Mouse (Mus musculus): ENCODE results near the gene C1ra.
"Not testable (repeated sequence)": the region's sequence is repeated elsewhere in the genome, so short reads cannot be mapped to it uniquely, and the experiment has no call there.

The C1ra gene

GRCm38 (mm10) chr6:124485414-124486144, 26.6 kb upstream of the C1ra start:
- DNase-seq: no peak

- no peak for DNase-seq
Observed at GRCm38 (mm10) chr6:124487509-124487908, 24.7 kb upstream of the C1ra start.

- DNase-seq: no peak
Observed at GRCm38 (mm10) chr6:124488952-124489351, 23.3 kb upstream of the C1ra start.

GRCm38 (mm10) chr6:124491427-124491826, 20.8 kb upstream of the C1ra start:
- no peak for DNase-seq

- DNase-seq: peak; percentile 61
Observed at GRCm38 (mm10) chr6:124492842-124493561, 19.2 kb upstream of the C1ra start, which contains the start of gene C1rl. TSS of gene C1rl (plus strand) at chr6:124493113.

- no peak for DNase-seq
Observed at GRCm38 (mm10) chr6:124493886-124494285, 18.3 kb upstream of the C1ra start.

GRCm38 (mm10) chr6:124496054-124496453, 16.2 kb upstream of the C1ra start:
- DNase-seq: no peak

- DNase-seq: no peak
Observed at GRCm38 (mm10) chr6:124499914-124500566, 12.2 kb upstream of the C1ra start.

GRCm38 (mm10) chr6:124501473-124501872, 10.7 kb upstream of the C1ra start:
- no peak for DNase-seq

GRCm38 (mm10) chr6:124502021-124502420, 10.2 kb upstream of the C1ra start:
- no peak for DNase-seq

- no peak for DNase-seq
Observed at GRCm38 (mm10) chr6:124505028-124505427, 7.2 kb upstream of the C1ra start.

GRCm38 (mm10) chr6:124506991-124507390, 5.2 kb upstream of the C1ra start:
- DNase-seq: no peak

GRCm38 (mm10) chr6:124508292-124508691, 3.9 kb upstream of the C1ra start:
- no peak for DNase-seq

- not testable (repeated sequence) for DNase-seq
Observed at GRCm38 (mm10) chr6:124509192-124509591, 3.0 kb upstream of the C1ra start.

- no peak for DNase-seq
Observed at GRCm38 (mm10) chr6:124511936-124512335, 269 bp upstream of the C1ra start.

- DNase-seq: not testable (repeated sequence)
Observed at GRCm38 (mm10) chr6:124517733-124518132, 5.5 kb downstream of the C1ra start.

GRCm38 (mm10) chr6:124522082-124522481, 9.9 kb downstream of the C1ra start:
- DNase-seq: not testable (repeated sequence)

GRCm38 (mm10) chr6:124527881-124528280, 15.7 kb downstream of the C1ra start:
- no peak for DNase-seq

GRCm38 (mm10) chr6:124531077-124531476, 18.9 kb downstream of the C1ra start:
- DNase-seq: no peak

- not testable (repeated sequence) for DNase-seq
Observed at GRCm38 (mm10) chr6:124536125-124536829, 24.1 kb downstream of the C1ra start.

GRCm38 (mm10) chr6:124541176-124541575, 29.0 kb downstream of the C1ra start:
- DNase-seq: not testable (repeated sequence)

GRCm38 (mm10) chr6:124542284-124542683, 30.1 kb downstream of the C1ra start, which contains the start of gene C1s1:
TSS of gene C1s1 (minus strand) at chr6:124542359.
- peak; percentile 39 for DNase-seq

GRCm38 (mm10) chr6:124544466-124544865, 32.3 kb downstream of the C1ra start:
- DNase-seq: peak; percentile 16
